9 mouse cellular contexts compared by ENCODE assay signal in the genomic region with DNA sequence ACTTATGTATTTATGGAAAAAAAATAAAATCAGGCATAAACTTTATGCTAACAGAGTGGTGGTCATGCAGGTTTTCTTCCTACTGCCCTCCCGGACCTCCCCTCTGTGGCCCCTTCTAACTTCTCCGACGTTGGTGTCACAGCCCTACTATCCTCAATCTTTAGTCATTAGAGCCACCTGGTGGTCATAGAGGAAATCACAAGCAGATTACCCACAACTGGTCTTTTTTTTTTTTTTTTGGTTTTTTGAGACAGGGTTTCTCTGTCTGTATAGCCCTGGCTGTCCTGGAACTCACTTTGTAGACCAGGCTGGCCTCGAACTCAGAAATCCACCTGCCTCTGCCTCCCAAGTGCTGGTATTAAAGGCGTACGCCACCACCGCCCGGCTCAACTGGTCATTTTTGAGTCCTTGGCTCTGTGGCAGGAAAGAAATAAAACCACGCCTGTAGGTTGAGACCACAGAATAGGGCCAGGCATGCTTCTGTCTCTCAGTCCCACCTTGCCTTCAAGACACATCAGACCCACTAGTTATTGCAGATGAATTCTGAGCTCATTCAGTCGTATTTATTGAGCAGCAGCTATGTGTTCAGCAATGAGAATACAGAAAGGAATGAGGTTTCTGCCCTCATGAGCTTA. TPM values are rescaled to one million over a fixed set of nuclear protein-coding genes. Genes with fewer than 3 reads are reported as not detected.
DNase-seq lines count a peak whose midpoint lies in the region; ATAC-seq and TF ChIP-seq lines count a peak whose summit lies in the region.
"Had no signal": no experiment of that assay in that cellular context is flagged by ENCODE, and none has a peak within 500 bp of the region (broad histone marks: within the 10 kb centered on the region; RNA-seq: fewer than 3 reads in every experiment).

No protein-coding gene starts in this region.

- WGBS in limb, embryonic 14.5 days = 50% methylated on average over 10 of the region's 10 CpGs
- 53% methylated on average over 10 of the region's 10 CpGs for WGBS in neural tube, embryonic 11.5 days

- no peak overlapping the region for H3K4me3 ChIP-seq in limb, embryonic 14.5 days (replicated peaks; ENCODE audit: low read length)
- no peak overlapping the region for H3K4me3 ChIP-seq in neural tube, embryonic 11.5 days (ENCODE audit: low read depth, low read length)
- H3K4me3 ChIP-seq: erythroblast, embryonic 14.5 days had no signal

- H3K4me1 ChIP-seq in limb, embryonic 14.5 days (ENCODE audit: control insufficient read depth, insufficient read depth, low read length) = peaks cover 7% of the 10 kb centered on the region
- no peaks in the 10 kb centered on the region; the same call in 1 of the 2 replicates for H3K4me1 ChIP-seq in neural tube, embryonic 11.5 days (ENCODE audit: control insufficient read depth, insufficient read depth, low read length)

- TF ChIP-seq POLR2A in limb, embryonic 14.5 days (IDR thresholded peaks at IDR 0.05; ENCODE audit: borderline replicate concordance, extremely low read depth, insufficient read depth, insufficient read length) = no peak

- H3K9ac ChIP-seq in limb, embryonic 14.5 days (ENCODE audit: low read depth, low read length, severe bottlenecking) = no peak overlapping the region
- no peak overlapping the region for H3K9ac ChIP-seq in neural tube, embryonic 11.5 days (ENCODE audit: low read length)

- H3K4me2 ChIP-seq in limb, embryonic 14.5 days (replicated peaks; ENCODE audit: low read depth, low read length, severe bottlenecking) = no peak overlapping the region
- H3K4me2 ChIP-seq in neural tube, embryonic 11.5 days (ENCODE audit: low read depth) = no peak overlapping the region

- no peak overlapping the region for H3K27ac ChIP-seq in limb, embryonic 14.5 days (replicated peaks; ENCODE audit: low read depth, low read length)
- no peak overlapping the region for H3K27ac ChIP-seq in neural tube, embryonic 11.5 days (ENCODE audit: low read depth, low read length)

- peak; percentile 74 for DNase-seq in ovary, postnatal 14 days (ENCODE audit: low spot score)
- no peak for DNase-seq in ovary, postnatal 10 days (ENCODE audit: low spot score)
- DNase-seq in brain, adult 2 months (ENCODE audit: low read depth, low spot score) = peak; percentile 80
- peak; percentile 91 for DNase-seq in induced T-regulatory cell, adult 2 months (ENCODE audit: low read depth)
- DNase-seq in limb, embryonic 14.5 days (ENCODE audit: low spot score) = peak; percentile 91
- DNase-seq in neural tube, embryonic 11.5 days (ENCODE audit: low spot score) = peak; percentile 58
- DNase-seq in yolk sac, embryonic 10.5 days (ENCODE audit: low spot score) = no peak

- no peaks in the 10 kb centered on the region for H3K9me3 ChIP-seq in limb, embryonic 14.5 days (ENCODE audit: control insufficient read depth, low read length)
- H3K9me3 ChIP-seq in neural tube, embryonic 11.5 days (ENCODE audit: control insufficient read depth, low read length) = no peaks in the 10 kb centered on the region

- H3K36me3 ChIP-seq in limb, embryonic 14.5 days (ENCODE audit: control insufficient read depth, insufficient read depth, low read length) = no peaks in the 10 kb centered on the region
- H3K36me3 ChIP-seq in neural tube, embryonic 11.5 days (ENCODE audit: control insufficient read depth, insufficient read depth, low read length) = no peaks in the 10 kb centered on the region

- H3K27me3 ChIP-seq in limb, embryonic 14.5 days (ENCODE audit: control insufficient read depth, insufficient read depth, low read length) = no peaks in the 10 kb centered on the region
- no peaks in the 10 kb centered on the region for H3K27me3 ChIP-seq in neural tube, embryonic 11.5 days (ENCODE audit: control insufficient read depth, insufficient read depth, low read length)

- 0 out of 2 replicates have a peak, but pooled peaks have one; percentile 52 for ATAC-seq in erythroblast, adult 5-6 weeks (replicated peaks; ENCODE audit: low FRiP score, poor library complexity, severe bottlenecking)
- peak; percentile 35 for ATAC-seq in limb, embryonic 14.5 days (ENCODE audit: low FRiP score, low read depth)
- no peak for ATAC-seq in neural tube, embryonic 11.5 days (ENCODE audit: insufficient read depth, low FRiP score, low TSS enrichment)

RNA-seq across cellular contexts. Expression of a gene that starts 4.8 kb away (rescaled TPM):
- total RNA-seq in erythroblast, adult 5-6 weeks (2015; ENCODE audit: low replicate concordance) = 25.6 and 30.3 TPM in 2 replicates
- total RNA-seq in erythroblast, adult 5-6 weeks (2017; ENCODE audit: low replicate concordance) = 18.5 and 25.2 TPM in 2 replicates
- polyA plus RNA-seq in limb, embryonic 14.5 days (2012; rRNA removed) = 127 and 131 TPM in 2 replicates
- polyA plus RNA-seq in limb, embryonic 14.5 days (2014; fragmentation: Nextera tagmentation; extraction: Ambion mirVana) = 161 and 171 TPM in 2 replicates
- polyA plus RNA-seq in neural tube, embryonic 11.5 days (2014; fragmentation: Nextera tagmentation; extraction: Ambion mirVana) = 125 and 129 TPM in 2 replicates

RNA-seq across cellular contexts. Expression of a gene that starts 4.9 kb away (rescaled TPM):
- total RNA-seq in erythroblast, adult 5-6 weeks (2015; ENCODE audit: low replicate concordance) = 12.5 and 16.1 TPM in 2 replicates
- 23.5 and 31.4 TPM in 2 replicates for total RNA-seq in erythroblast, adult 5-6 weeks (2017; ENCODE audit: low replicate concordance)
- 29.5 and 32.7 TPM in 2 replicates for polyA plus RNA-seq in limb, embryonic 14.5 days (2012; rRNA removed)
- 22.3 and 27.3 TPM in 2 replicates for polyA plus RNA-seq in limb, embryonic 14.5 days (2014; fragmentation: Nextera tagmentation; extraction: Ambion mirVana)
- 44.7 and 48.4 TPM in 2 replicates for polyA plus RNA-seq in neural tube, embryonic 11.5 days (2014; fragmentation: Nextera tagmentation; extraction: Ambion mirVana)

RNA-seq across cellular contexts. Expression of a gene that starts 7.5 kb away (rescaled TPM):
- not detected in 2 replicates for total RNA-seq in erythroblast, adult 5-6 weeks (2015; ENCODE audit: low replicate concordance)
- not detected in 2 replicates for total RNA-seq in erythroblast, adult 5-6 weeks (2017; ENCODE audit: low replicate concordance)
- polyA plus RNA-seq in limb, embryonic 14.5 days (2012; rRNA removed) = 17.0 and 23.7 TPM in 2 replicates
- polyA plus RNA-seq in limb, embryonic 14.5 days (2014; fragmentation: Nextera tagmentation; extraction: Ambion mirVana) = 18.7 and 18.9 TPM in 2 replicates
- polyA plus RNA-seq in neural tube, embryonic 11.5 days (2014; fragmentation: Nextera tagmentation; extraction: Ambion mirVana) = 13.1 and 17.2 TPM in 2 replicates

RNA-seq across cellular contexts. Expression of a gene that starts 21.3 kb away (rescaled TPM):
- total RNA-seq in erythroblast, adult 5-6 weeks (2015; ENCODE audit: low replicate concordance) = 7.9 and 9.8 TPM in 2 replicates
- 16.8 and 18.5 TPM in 2 replicates for total RNA-seq in erythroblast, adult 5-6 weeks (2017; ENCODE audit: low replicate concordance)
- 425 and 497 TPM in 2 replicates for polyA plus RNA-seq in limb, embryonic 14.5 days (2012; rRNA removed)
- polyA plus RNA-seq in limb, embryonic 14.5 days (2014; fragmentation: Nextera tagmentation; extraction: Ambion mirVana) = 97.8 and 113 TPM in 2 replicates
- polyA plus RNA-seq in neural tube, embryonic 11.5 days (2014; fragmentation: Nextera tagmentation; extraction: Ambion mirVana) = 57.3 and 60.1 TPM in 2 replicates

RNA-seq across cellular contexts. Expression of a gene that starts 23.0 kb away (rescaled TPM):
- total RNA-seq in erythroblast, adult 5-6 weeks (2015; ENCODE audit: low replicate concordance) = 5.8 and 8.2 TPM in 2 replicates
- 0.84 and 1.5 TPM in 2 replicates for total RNA-seq in erythroblast, adult 5-6 weeks (2017; ENCODE audit: low replicate concordance)
- polyA plus RNA-seq in limb, embryonic 14.5 days (2012; rRNA removed) = 23.7 and 27.5 TPM in 2 replicates
- polyA plus RNA-seq in limb, embryonic 14.5 days (2014; fragmentation: Nextera tagmentation; extraction: Ambion mirVana) = 31.4 and 36.4 TPM in 2 replicates
- polyA plus RNA-seq in neural tube, embryonic 11.5 days (2014; fragmentation: Nextera tagmentation; extraction: Ambion mirVana) = 37.9 and 42.0 TPM in 2 replicates

Comparison
In these comparisons a context has a peak if more than half of its experiments do, and no peak if none do; other contexts are left out.
1. DNase-seq: peak in ovary, postnatal 14 days (single experiment), brain, adult 2 months (single experiment), induced T-regulatory cell, adult 2 months (single experiment), limb, embryonic 14.5 days (single experiment) and neural tube, embryonic 11.5 days (single experiment); none in ovary, postnatal 10 days (single experiment) and yolk sac, embryonic 10.5 days (single experiment).